In genomic region chr11:51967443-51968401, GRCm38 (mm10) we compare ENCODE assay signal across 7 mouse cellular contexts. TPM values are rescaled to one million over a fixed set of nuclear protein-coding genes. Genes with fewer than 3 reads are reported as not detected.
A peak's percentile ranks its signal among the peaks of the same experiment; 100 is the strongest.
DNase-seq lines count a peak whose midpoint lies in the region; ATAC-seq lines count a peak whose summit lies in the region.

TSS of gene Cdkn2aipnl (plus strand) at chr11:51967661.

- peak within 1 kb of the TSS; percentile 82 for H3K4me2 ChIP-seq in intestine, embryonic 15.5 days (replicated peaks)

- 2% methylated on average over 63 of the region's 63 CpGs for WGBS in intestine, embryonic 15.5 days
- WGBS in midbrain, embryonic 10.5 days, result 4% methylated on average over 63 of the region's 63 CpGs

- ATAC-seq in intestine, embryonic 15.5 days, result peak; percentile 97

- H3K27me3 ChIP-seq in intestine, embryonic 15.5 days (replicated peaks), result no peaks in the 10 kb centered on the region
- no peaks in the 10 kb centered on the region for H3K27me3 ChIP-seq in midbrain, embryonic 10.5 days (ENCODE audit: low read depth, poor library complexity, severe bottlenecking)

- peak within 1 kb of the TSS; percentile 42; the same call in 1 of the 2 replicates for H3K27ac ChIP-seq in intestine, embryonic 15.5 days
- peak within 1 kb of the TSS; percentile 87 for H3K27ac ChIP-seq in midbrain, embryonic 10.5 days (replicated peaks)

- no peaks in the 10 kb centered on the region for H3K9me3 ChIP-seq in intestine, embryonic 15.5 days
- H3K9me3 ChIP-seq in midbrain, embryonic 10.5 days (replicated peaks), result no peaks in the 10 kb centered on the region

- peak within 1 kb of the TSS; percentile 69 for H3K9ac ChIP-seq in intestine, embryonic 15.5 days

- peaks cover 19% of the 10 kb centered on the region for H3K36me3 ChIP-seq in intestine, embryonic 15.5 days
- peaks cover 33% of the 10 kb centered on the region for H3K36me3 ChIP-seq in midbrain, embryonic 10.5 days

- peak within 1 kb of the TSS; percentile 61 for H3K4me3 ChIP-seq in intestine, embryonic 15.5 days (replicated peaks)
- H3K4me3 ChIP-seq in midbrain, embryonic 10.5 days, result peak within 1 kb of the TSS; percentile 74

- intact Hi-C loops in gastrocnemius, postnatal 36 days (cut with DNase I), result loop anchor here (2.0 kb wide), 2 partner anchors 113 to 147 kb away; no protein-coding TSS in a partner anchor
- intact Hi-C loops in left cerebral cortex, postnatal 25 days (cut with DNase I), result loop anchor here (1.0 to 5.0 kb wide), 5 partner anchors 35 to 150 kb away; partner anchors contain the start of genes Cdkl3 and Ube2b

- H3K4me1 ChIP-seq in intestine, embryonic 15.5 days (replicated peaks), result peaks cover 3% of the 10 kb centered on the region
- H3K4me1 ChIP-seq in midbrain, embryonic 10.5 days, result peaks cover 20% of the 10 kb centered on the region

- DNase-seq in adrenal gland, adult 18-20 months (ENCODE audit: low spot score in 2 of 2), result peak; percentile 98 to 99
- DNase-seq in embryo, embryonic 11 days, result peak; percentile 96
- peak; percentile 96 for DNase-seq in gastrocnemius, postnatal 36 days
- DNase-seq in left cerebral cortex, postnatal 25 days (ENCODE audit: low spot score in 2 of 2), result peak; percentile 95 to 97
- peak; percentile 93 for DNase-seq in midbrain, embryonic 10.5 days (ENCODE audit: low spot score)
- peak; percentile 98 for DNase-seq in right cerebral cortex, postnatal 4 days

RNA-seq across cellular contexts. Expression of gene Cdkn2aipnl, which starts in this region (rescaled TPM):
- total RNA-seq in adrenal gland, adult 18-20 months (2021), result 10 to 100 TPM; 15.1 to 20.1 TPM
- total RNA-seq in gastrocnemius, postnatal 36 days (2021), result 10 to 100 TPM; 20.1 to 21.9 TPM
- 84.7 and 90.3 TPM in 2 replicates for polyA plus RNA-seq in intestine, embryonic 15.5 days (2015; fragmentation: Nextera tagmentation; extraction: Ambion mirVana)
- total RNA-seq in left cerebral cortex, postnatal 25 days (2021), result 10 to 100 TPM; 31.8 to 35.6 TPM
- polyA plus RNA-seq in midbrain, embryonic 10.5 days (2016; fragmentation: Nextera tagmentation; extraction: Ambion mirVana), result 141 and 142 TPM in 2 replicates

Comparison
In these comparisons a context has a peak if more than half of its experiments do, and no peak if none do; other contexts are left out.
1. Peak in every context shown above with its lines: DNase-seq, ATAC-seq, H3K4me3 ChIP-seq and H3K27ac ChIP-seq.